Mouse (Mus musculus): ENCODE measurements around the gene Slc24a2. TPM values are rescaled to one million over a fixed set of nuclear protein-coding genes. Genes with fewer than 3 reads are reported as not detected.

The Slc24a2 gene
- total and polyA plus RNA-seq, 3 experiments, result not detected

DNA sequence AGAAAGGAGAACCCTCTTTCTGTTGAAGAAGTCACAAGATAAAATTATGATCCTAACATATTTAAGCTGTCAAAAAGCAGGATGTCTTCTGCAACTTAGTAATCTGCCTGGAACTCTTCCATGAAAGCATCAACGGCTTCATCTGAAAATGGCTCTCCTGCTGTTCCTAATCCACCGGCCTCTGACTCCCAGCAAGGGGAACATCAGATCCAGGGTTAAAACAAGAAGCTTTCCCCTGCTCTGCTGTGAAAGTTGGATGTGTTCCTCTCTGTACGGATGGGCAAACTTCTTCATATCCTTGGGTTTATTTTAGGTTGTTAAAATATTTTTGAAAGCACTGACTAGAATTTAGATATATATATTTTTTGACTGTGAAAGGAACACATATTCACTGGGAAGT, 136.7 kb downstream of the Slc24a2 start:
- no peak overlapping the region for H3K9ac ChIP-seq (ENCODE audit: control insufficient read depth, low read depth, low read length, poor library complexity, severe bottlenecking)
- no peaks in the 10 kb centered on the region for H3K27me3 ChIP-seq (ENCODE audit: control insufficient read depth in 1 of 2, insufficient read depth in 2 of 2, low read length in 2 of 2)
- no peak for TF ChIP-seq GATA1 (IDR thresholded peaks at IDR 0.05; ENCODE audit: low read depth, low read length)
- no peak for TF ChIP-seq POLR2AphosphoS5 (IDR thresholded peaks at IDR 0.05; ENCODE audit: borderline replicate concordance, low read depth, low read length)
- TF ChIP-seq SIN3A (IDR thresholded peaks at IDR 0.05; ENCODE audit: low read length), result no peak
- no peak for TF ChIP-seq MAZ (IDR thresholded peaks at IDR 0.05; ENCODE audit: low read depth, low read length)
- no peak for TF ChIP-seq RAD21 (IDR thresholded peaks at IDR 0.05; ENCODE audit: low read depth, low read length)
- no peak for TF ChIP-seq UBTF (IDR thresholded peaks at IDR 0.05; ENCODE audit: borderline replicate concordance, insufficient read depth, low read depth, low read length)
- no peak for TF ChIP-seq MYC (IDR thresholded peaks at IDR 0.05; ENCODE audit: low read depth, low read length)
- no peak for TF ChIP-seq USF1 (IDR thresholded peaks at IDR 0.05; ENCODE audit: low read depth, low read length)
- TF ChIP-seq ZC3H11A (IDR thresholded peaks at IDR 0.05; ENCODE audit: low read depth, low read length), result no peak
- TF ChIP-seq BHLHE40 (IDR thresholded peaks at IDR 0.05; ENCODE audit: borderline replicate concordance, low read depth, low read length), result no peak
- no peak for TF ChIP-seq KAT2A (conservative IDR thresholded peaks at IDR 0.05; ENCODE audit: low read depth, low read length)
- no peak for TF ChIP-seq NRF1 (IDR thresholded peaks at IDR 0.05; ENCODE audit: insufficient read depth, low read depth, low read length, poor library complexity, severe bottlenecking)
- no peak for TF ChIP-seq CHD2 (IDR thresholded peaks at IDR 0.05; ENCODE audit: low read length)
- no peak for TF ChIP-seq E2F4 (IDR thresholded peaks at IDR 0.05; ENCODE audit: borderline replicate concordance, low read depth, low read length)
- DNase-seq (ENCODE audit: low read depth, low spot score), result no peak
- H3K9me3 ChIP-seq (replicated peaks; ENCODE audit: insufficient read depth, low read length), result no peaks in the 10 kb centered on the region
- no peak overlapping the region for H3K27ac ChIP-seq (ENCODE audit: control insufficient read depth, low read depth, low read length)
- H3K4me3 ChIP-seq (ENCODE audit: control insufficient read depth in 1 of 2, insufficient read depth in 1 of 2, low read depth in 2 of 2, low read length in 2 of 2), result no peak overlapping the region
- no peaks in the 10 kb centered on the region for H3K79me2 ChIP-seq (ENCODE audit: control insufficient read depth, insufficient read depth, low read length, poor library complexity)
- H3K4me1 ChIP-seq (ENCODE audit: control insufficient read depth in 1 of 2, insufficient read depth in 2 of 2, low read length in 2 of 2), result no peaks in the 10 kb centered on the region
- no peaks in the 10 kb centered on the region for H3K36me3 ChIP-seq (ENCODE audit: control insufficient read depth in 1 of 2, insufficient read depth in 2 of 2, low read length in 2 of 2)

- Histone ChIP-seq H3K79me2 (ENCODE audit: control insufficient read depth, insufficient read depth, low read length, poor library complexity) (no peaks in the 10 kb centered on the region), H3K27ac (ENCODE audit: control insufficient read depth, low read depth, low read length) (no peak overlapping the region), H3K9me3 (replicated peaks; ENCODE audit: insufficient read depth, low read length) (no peaks in the 10 kb centered on the region), H3K9ac (ENCODE audit: control insufficient read depth, low read depth, low read length, poor library complexity, severe bottlenecking) (no peak overlapping the region), H3K36me3 (ENCODE audit: control insufficient read depth in 1 of 2, insufficient read depth in 2 of 2, low read length in 2 of 2) (no peaks in the 10 kb centered on the region), H3K4me3 (ENCODE audit: control insufficient read depth in 1 of 2, insufficient read depth in 1 of 2, low read depth in 2 of 2, low read length in 2 of 2) (no peak overlapping the region), H3K27me3 (ENCODE audit: control insufficient read depth in 1 of 2, insufficient read depth in 2 of 2, low read length in 2 of 2) (no peaks in the 10 kb centered on the region), H3K4me1 (ENCODE audit: control insufficient read depth in 1 of 2, insufficient read depth in 2 of 2, low read length in 2 of 2) (no peaks in the 10 kb centered on the region)
- TF ChIP-seq ETS1 (IDR thresholded peaks at IDR 0.05; ENCODE audit: low read depth, low read length) (no peak), HCFC1 (IDR thresholded peaks at IDR 0.05; ENCODE audit: low read depth, low read length) (no peak), MAFK (IDR thresholded peaks at IDR 0.05; ENCODE audit: borderline replicate concordance, low read depth, low read length) (no peak), CHD2 (IDR thresholded peaks at IDR 0.05; ENCODE audit: low read length) (no peak), JUND (IDR thresholded peaks at IDR 0.05; ENCODE audit: low read depth, low read length) (no peak), MXI1 (IDR thresholded peaks at IDR 0.05; ENCODE audit: low read depth, low read length) (no peak), ZNF384 (IDR thresholded peaks at IDR 0.05; ENCODE audit: low read depth, low read length) (no peak), BHLHE40 (IDR thresholded peaks at IDR 0.05; ENCODE audit: borderline replicate concordance, low read depth, low read length) (no peak), TAL1 (IDR thresholded peaks at IDR 0.05; ENCODE audit: low read length) (no peak), GATA1 (IDR thresholded peaks at IDR 0.05; ENCODE audit: low read depth, low read length) (no peak), NRF1 (IDR thresholded peaks at IDR 0.05; ENCODE audit: insufficient read depth, low read depth, low read length, poor library complexity, severe bottlenecking) (no peak), TBP (IDR thresholded peaks at IDR 0.05; ENCODE audit: low read depth, low read length) (no peak), ZKSCAN1 (IDR thresholded peaks at IDR 0.05; ENCODE audit: low read depth, low read length) (no peak)
- no peak for DNase-seq (ENCODE audit: low read depth, low spot score)
Measured at GRCm38 (mm10) chr4:87090841-87091240, 139.4 kb downstream of the Slc24a2 start.

Data from MEL (cell line).